Mouse (Mus musculus) c-Kit-positive CD71-positive TER-119-negative erythroid progenitor cells, embryonic 14.5 days (primary cell): Measurements from ENCODE around the gene Baz2b.
A peak's percentile ranks its signal among the peaks of the same experiment; 100 is the strongest.

Experiments
- DNase-seq: peaks from one replicate; pipeline ENCODE4 v3.0.0-alpha.2; 2013; ENCODE audit warnings: low read depth

The Baz2b gene

GRCm38 (mm10) chr2:60088785-60089527 lies 120.7 kb downstream of the Baz2b start:
- DNase-seq, result no peak

GRCm38 (mm10) chr2:60086197-60086903 lies 123.3 kb downstream of the Baz2b start:
- DNase-seq, result no peak

- DNase-seq, result no peak
These were observed 124.8 kb downstream of the Baz2b start for GRCm38 (mm10) chr2:60084823-60085222.

GRCm38 (mm10) chr2:60082984-60083636 lies 126.5 kb downstream of the Baz2b start:
- DNase-seq, result no peak

GRCm38 (mm10) chr2:60082225-60082624 lies 127.4 kb downstream of the Baz2b start:
- no peak for DNase-seq

GRCm38 (mm10) chr2:60080831-60081230 lies 128.8 kb downstream of the Baz2b start:
- no peak for DNase-seq

- DNase-seq, result no peak
These were observed 132.0 kb downstream of the Baz2b start for GRCm38 (mm10) chr2:60077631-60078030.

- DNase-seq, result no peak
These were observed 132.8 kb downstream of the Baz2b start for GRCm38 (mm10) chr2:60076800-60077199.

GRCm38 (mm10) chr2:60076025-60076424 lies 133.6 kb downstream of the Baz2b start:
- DNase-seq, result no peak

- DNase-seq, result peak; percentile 44
These were observed 135.8 kb downstream of the Baz2b start for GRCm38 (mm10) chr2:60073798-60074197.

- DNase-seq, result no peak
These were observed 137.8 kb downstream of the Baz2b start for GRCm38 (mm10) chr2:60071813-60072212.

GRCm38 (mm10) chr2:60070938-60071337 lies 138.7 kb downstream of the Baz2b start:
- DNase-seq, result no peak

- no peak for DNase-seq
These were observed 141.2 kb downstream of the Baz2b start for GRCm38 (mm10) chr2:60068468-60068867.

GRCm38 (mm10) chr2:60065415-60065814 lies 144.2 kb downstream of the Baz2b start:
- no peak for DNase-seq

- DNase-seq, result no peak
These were observed 149.4 kb downstream of the Baz2b start for GRCm38 (mm10) chr2:60060185-60060775.

- no peak for DNase-seq
These were observed 150.3 kb downstream of the Baz2b start for GRCm38 (mm10) chr2:60059300-60059699.

GRCm38 (mm10) chr2:60056043-60056442 lies 153.6 kb downstream of the Baz2b start:
- DNase-seq, result no peak

GRCm38 (mm10) chr2:60054808-60055535 lies 154.7 kb downstream of the Baz2b start:
- no peak for DNase-seq

GRCm38 (mm10) chr2:60053222-60054010 lies 156.2 kb downstream of the Baz2b start:
- DNase-seq, result no peak

GRCm38 (mm10) chr2:60050667-60051460 lies 158.8 kb downstream of the Baz2b start:
- no peak for DNase-seq
